Mouse (Mus musculus) olfactory bulb, adult 2 months (tissue): ENCODE data around the gene Fam57b. TPM values are rescaled to one million over a fixed set of nuclear protein-coding genes. Genes with fewer than 3 reads are reported as not detected.
"Not testable (repeated sequence)": the region's sequence is repeated elsewhere in the genome, so short reads cannot be mapped to it uniquely, and the experiment has no call there.

Experiments
- H3K27ac ChIP-seq: fragments of 200-500 bp; 2 replicates; pipeline ENCODE4 v1.5.1; 2012; ENCODE audit warnings: low read depth, low read length; ENCODE audit not compliant: insufficient read depth
- H3K4me1 ChIP-seq: fragments of 200-500 bp; 2 replicates; pipeline ENCODE4 v1.6.1; 2012; ENCODE audit warnings: low read length; ENCODE audit not compliant: control insufficient read depth, insufficient read depth
- H3K4me3 ChIP-seq: fragments of 200-500 bp; 2 replicates; pipeline ENCODE4 v1.5.1; 2012; ENCODE audit warnings: mild to moderate bottlenecking, low read depth, low read length, moderate library complexity; ENCODE audit not compliant: insufficient read depth
- CTCF ChIP-seq: fragments of 200-500 bp; IDR thresholded peaks from 2 replicates; pipeline ENCODE4 v1.5.1; 2012; ENCODE audit warnings: low read depth, mild to moderate bottlenecking, low read length, moderate library complexity; ENCODE audit not compliant: insufficient read depth
- POLR2A ChIP-seq: fragments of 200-500 bp; IDR thresholded peaks from 2 replicates; pipeline ENCODE4 v1.6.1; 2012; ENCODE audit warnings: mild to moderate bottlenecking, low read depth, low read length, moderate library complexity; ENCODE audit not compliant: insufficient read depth
- WGBS: fragments of 180-500 bp; shearing (Covaris S2); methylation state at CpG from one replicate; pipeline ENCODE4 v1.1.7; 2018; 5-methylcytosine and 5-hydroxymethylcytosine counted together
- polyA plus RNA-seq: library from polyadenylated mRNA; stranded (reverse); fragments of >200 nt; gene quantifications from 2 replicates; pipeline ENCODE4 v1.2.4, GENCODE M21; 2012; ENCODE audit warnings: low replicate concordance; ENCODE audit not compliant: missing spikeins, insufficient read depth, insufficient read length

The Fam57b gene
- polyA plus RNA-seq, 1 experiment = not detected

- 54% methylated on average over 3 of the region's 3 CpGs for WGBS
- TF ChIP-seq CTCF = no peak
- peak overlapping the region; percentile 86; the same call in 1 of the 2 replicates for H3K27ac ChIP-seq
These were observed 21.6 kb upstream of the Fam57b start for GRCm38 (mm10) chr7:126775978-126776234.

GRCm38 (mm10) chr7:126776598-126777057, 20.8 kb upstream of the Fam57b start, which contains the start of gene Ypel3:
Ypel3 (plus strand) TSS chr7:126776955.
- Histone ChIP-seq H3K4me3 (peak within 1 kb of the TSS; percentile 68), H3K27ac (peak within 1 kb of the TSS; percentile 86), H3K4me1 (peaks cover 28% of the 10 kb centered on the region)
- under 1% methylated on average over 36 of the region's 37 CpGs for WGBS
- TF ChIP-seq CTCF = no peak
- TF ChIP-seq POLR2A = peak; percentile 87

More at GRCm38 (mm10) chr7:126775978-126776234, 21.6 kb upstream of the Fam57b start:
- Histone ChIP-seq H3K4me3 (no peak overlapping the region), H3K4me1 (peaks cover 23% of the 10 kb centered on the region)

GRCm38 (mm10) chr7:126777476-126777875, 20.0 kb upstream of the Fam57b start:
- H3K4me3 ChIP-seq = peak overlapping the region; percentile 68
- peak overlapping the region; percentile 54 for H3K27ac ChIP-seq
- 28% methylated on average over 10 of the region's 10 CpGs for WGBS
- no peak for TF ChIP-seq CTCF
- peaks cover 28% of the 10 kb centered on the region for H3K4me1 ChIP-seq

- peaks cover 28% of the 10 kb centered on the region for H3K4me1 ChIP-seq
- 0 out of 2 replicates have a peak overlapping the region, but pooled peaks have one; percentile 14 for H3K27ac ChIP-seq
- peak overlapping the region; percentile 68 for H3K4me3 ChIP-seq
- no peak for TF ChIP-seq CTCF
- no peak for TF ChIP-seq POLR2A
- WGBS = 72% methylated on average over 3 of the region's 3 CpGs
These were observed 19.3 kb upstream of the Fam57b start for GRCm38 (mm10) chr7:126778147-126778546.

- H3K27ac ChIP-seq, H3K4me3 ChIP-seq: not testable (repeated sequence)
- 90% methylated on average over 7 of the region's 7 CpGs for WGBS
- peaks cover 28% of the 10 kb centered on the region for H3K4me1 ChIP-seq
These were observed 18.4 kb upstream of the Fam57b start for GRCm38 (mm10) chr7:126779101-126779500.

- peaks cover 27% of the 10 kb centered on the region for H3K4me1 ChIP-seq
- H3K27ac ChIP-seq = peak overlapping the region; percentile 55; the same call in 1 of the 2 replicates
- WGBS = under 1% methylated on average over 21 of the region's 21 CpGs
- H3K4me3 ChIP-seq = peak overlapping the region; percentile 35
- TF ChIP-seq POLR2A = no peak
- peak; percentile 81 for TF ChIP-seq CTCF
These were observed 17.2 kb upstream of the Fam57b start for GRCm38 (mm10) chr7:126779983-126780970.

GRCm38 (mm10) chr7:126780971-126781635, 16.4 kb upstream of the Fam57b start, which contains the start of gene Tbx6:
Tbx6 (plus strand) TSS chr7:126781483.
- 12% methylated on average over 22 of the region's 22 CpGs for WGBS
- TF ChIP-seq POLR2A = no peak
- no peak for TF ChIP-seq CTCF
- Histone ChIP-seq H3K27ac (peak within 1 kb of the TSS; percentile 55; the same call in 1 of the 2 replicates), H3K4me1 (peaks cover 21% of the 10 kb centered on the region), H3K4me3 (peak within 1 kb of the TSS; percentile 35)

- WGBS = 58% methylated on average over 11 of the region's 11 CpGs
- Histone ChIP-seq H3K27ac (no peak overlapping the region), H3K4me3 (no peak overlapping the region), H3K4me1 (peaks cover 21% of the 10 kb centered on the region)
- TF ChIP-seq CTCF = no peak
- TF ChIP-seq POLR2A = no peak
These were observed 15.7 kb upstream of the Fam57b start for GRCm38 (mm10) chr7:126781661-126782370.
